Mouse (Mus musculus) thymus, adult 2 months (tissue): ENCODE results near the gene Ostn.

Experiments used
- CTCF ChIP-seq: fragments of 200-500 bp; IDR thresholded peaks from 2 replicates; pipeline ENCODE4 v1.5.1; 2012; ENCODE audit warnings: mild to moderate bottlenecking, control low read depth, low read length, moderate library complexity, borderline replicate concordance; ENCODE audit not compliant: control insufficient read depth, poor library complexity, insufficient read depth; ENCODE audit errors: extremely low read depth
- POLR2A ChIP-seq: fragments of 200-500 bp; IDR thresholded peaks from 2 replicates; pipeline ENCODE4 v1.6.1; 2012; ENCODE audit warnings: mild to moderate bottlenecking, low read length, control low read depth, moderate library complexity; ENCODE audit not compliant: control insufficient read depth, poor library complexity, insufficient read depth; ENCODE audit errors: extremely low read depth

- TF ChIP-seq CTCF (no peak), POLR2A (no peak)
Measured at GRCm38 (mm10) chr16:27389534-27390282, 82.4 kb downstream of the Ostn start.
